Mouse (Mus musculus): ENCODE data around the gene Pop7. TPM values are rescaled to one million over a fixed set of nuclear protein-coding genes. Genes with fewer than 3 reads are reported as not detected.

Pop7 gene
- polyA plus RNA-seq, 1 experiment from 2014 or later = 48.1 TPM

- Histone ChIP-seq H3K9ac (ENCODE audit: low read length) (no peak overlapping the region), H3K27ac (ENCODE audit: low read length) (no peak overlapping the region), H3K36me3 (ENCODE audit: control insufficient read depth, insufficient read depth, low read length) (peaks cover 8% of the 10 kb centered on the region), H3K4me2 (ENCODE audit: low read depth, low read length) (no peak overlapping the region), H3K4me1 (ENCODE audit: control insufficient read depth, insufficient read depth, low read length) (peaks cover 23% of the 10 kb centered on the region), H3K27me3 (ENCODE audit: control insufficient read depth, insufficient read depth, low read length) (no peaks in the 10 kb centered on the region), H3K4me3 (replicated peaks; ENCODE audit: low read length) (no peak overlapping the region), H3K9me3 (replicated peaks; ENCODE audit: control insufficient read depth, low read length) (no peaks in the 10 kb centered on the region)
- 72% methylated on average over 15 of the region's 15 CpGs for WGBS
- no peak for ATAC-seq (ENCODE audit: insufficient read depth, low FRiP score)
Observed at GRCm38 (mm10) chr5:137529221-137529995, 27.1 kb upstream of the Pop7 start.

DNA sequence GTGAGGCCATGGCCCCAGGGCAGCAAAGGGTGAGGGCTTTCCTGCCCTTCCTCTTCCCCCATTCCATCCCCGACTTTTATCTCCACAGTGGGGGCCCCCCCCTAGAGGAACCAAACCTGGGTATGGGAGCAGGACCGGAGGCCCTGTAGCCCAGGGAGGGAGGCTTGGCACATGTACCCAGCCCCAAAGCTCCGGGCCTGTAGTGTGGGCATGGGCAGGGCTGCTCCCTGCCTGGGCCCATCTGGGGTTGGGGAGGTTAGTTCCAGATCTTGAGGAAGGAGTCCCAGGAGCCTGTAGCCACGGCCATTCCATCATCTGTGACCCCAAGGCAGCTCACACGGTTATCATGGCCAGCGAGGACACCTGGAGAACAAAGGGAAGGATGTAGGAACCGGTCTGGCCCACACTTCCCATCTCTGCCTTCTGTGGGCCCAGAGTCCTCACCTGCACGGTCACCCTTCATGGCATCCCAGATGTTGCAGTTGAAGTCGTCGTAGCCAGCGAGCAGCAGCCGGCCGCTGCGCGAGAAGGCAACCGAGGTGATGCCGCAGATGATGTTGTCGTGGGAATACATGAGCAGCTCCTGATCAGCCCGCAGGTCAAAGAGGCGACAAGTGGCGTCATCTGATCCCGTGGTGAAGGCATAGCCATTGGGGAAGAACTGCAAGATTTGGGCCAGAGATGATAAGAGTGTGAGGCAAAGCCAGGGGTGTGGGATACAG lies 26.1 kb upstream of the Pop7 start:
- ATAC-seq (ENCODE audit: insufficient read depth, low FRiP score) = no peak
- H3K4me2 ChIP-seq (ENCODE audit: low read depth, low read length) = no peak overlapping the region
- H3K27ac ChIP-seq (ENCODE audit: low read length) = no peak overlapping the region
- H3K4me1 ChIP-seq (ENCODE audit: control insufficient read depth, insufficient read depth, low read length) = peaks cover 19% of the 10 kb centered on the region
- H3K9ac ChIP-seq (ENCODE audit: low read length) = no peak overlapping the region
- 80% methylated on average over 22 of the region's 22 CpGs for WGBS
- H3K4me3 ChIP-seq (replicated peaks; ENCODE audit: low read length) = no peak overlapping the region
- peaks cover 14% of the 10 kb centered on the region for H3K36me3 ChIP-seq (ENCODE audit: control insufficient read depth, insufficient read depth, low read length)
- no peaks in the 10 kb centered on the region for H3K9me3 ChIP-seq (replicated peaks; ENCODE audit: control insufficient read depth, low read length)
- no peaks in the 10 kb centered on the region for H3K27me3 ChIP-seq (ENCODE audit: control insufficient read depth, insufficient read depth, low read length)

DNA sequence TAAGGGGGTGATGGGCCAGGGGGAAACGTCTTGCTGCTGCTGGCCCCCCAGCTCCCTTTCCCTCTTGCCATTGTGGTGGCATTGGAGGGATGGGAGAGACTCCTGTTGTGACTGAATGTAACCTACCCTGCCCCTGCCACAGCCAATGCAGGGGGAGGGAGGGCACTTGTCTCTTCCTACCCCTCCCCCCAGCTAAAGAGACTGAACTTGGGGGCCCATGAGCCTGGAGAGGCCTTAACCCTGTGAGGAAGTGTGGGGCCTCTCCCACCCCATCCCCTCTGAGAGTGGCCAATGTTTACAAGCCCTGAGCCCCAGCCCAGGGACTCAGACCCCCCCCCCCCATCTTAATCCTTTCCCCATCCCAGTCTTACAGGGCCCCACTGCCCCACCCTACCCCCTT lies 25.1 kb upstream of the Pop7 start:
- 48% methylated on average over 1 of the region's 1 CpGs for WGBS
- Histone ChIP-seq H3K4me3 (replicated peaks; ENCODE audit: low read length) (no peak overlapping the region), H3K9ac (ENCODE audit: low read length) (no peak overlapping the region)

DNA sequence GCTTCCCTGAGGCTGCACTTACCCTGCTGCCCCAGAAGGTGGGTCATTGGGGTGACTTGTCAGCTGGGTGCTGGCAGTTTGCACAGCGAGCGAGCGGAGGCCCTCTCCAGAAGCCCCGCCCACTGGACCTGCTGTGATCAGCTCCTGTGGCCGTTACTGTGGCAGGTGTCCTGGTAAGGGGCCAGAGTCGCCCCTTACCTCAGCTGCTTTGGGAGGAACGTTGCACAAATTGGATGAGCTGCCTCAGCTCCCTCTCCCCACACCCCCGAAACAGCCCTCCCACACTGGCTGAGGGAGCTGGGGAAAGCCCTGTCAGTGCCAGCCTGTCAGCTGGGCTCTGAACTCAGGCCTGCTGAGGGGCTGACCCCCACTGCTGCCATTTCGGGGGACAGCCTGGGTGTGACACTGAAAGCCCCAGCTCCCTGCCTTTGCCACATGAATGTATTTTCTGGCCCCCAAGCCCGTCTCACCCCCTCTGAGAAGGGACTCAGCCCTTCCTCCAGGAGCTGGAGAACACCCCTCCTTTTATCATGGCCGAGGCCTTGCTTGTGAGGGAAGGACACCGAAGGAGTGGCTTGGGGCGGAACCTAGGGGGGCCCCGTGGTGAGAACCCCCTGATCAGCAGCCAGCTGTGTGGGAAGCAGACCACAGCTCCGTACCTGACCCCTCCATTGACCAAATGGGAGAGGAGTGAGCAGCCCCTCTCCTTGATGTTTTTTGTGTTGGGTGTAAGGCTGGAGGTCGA lies 24.0 kb upstream of the Pop7 start:
- Histone ChIP-seq H3K4me1 (ENCODE audit: control insufficient read depth, insufficient read depth, low read length) (peaks cover 19% of the 10 kb centered on the region), H3K27me3 (ENCODE audit: control insufficient read depth, insufficient read depth, low read length) (no peaks in the 10 kb centered on the region), H3K27ac (ENCODE audit: low read length) (0 out of 2 replicates have a peak overlapping the region, but pooled peaks have one; percentile 42), H3K9ac (ENCODE audit: low read length) (no peak overlapping the region; the same call in 1 of the 2 replicates), H3K9me3 (replicated peaks; ENCODE audit: control insufficient read depth, low read length) (no peaks in the 10 kb centered on the region), H3K4me2 (ENCODE audit: low read depth, low read length) (no peak overlapping the region), H3K36me3 (ENCODE audit: control insufficient read depth, insufficient read depth, low read length) (peaks cover 25% of the 10 kb centered on the region), H3K4me3 (replicated peaks; ENCODE audit: low read length) (no peak overlapping the region)
- ATAC-seq (ENCODE audit: insufficient read depth, low FRiP score) = no peak
- 42% methylated on average over 16 of the region's 16 CpGs for WGBS

More for the DNA sequence above, 25.1 kb upstream of the Pop7 start:
- no peaks in the 10 kb centered on the region for H3K27me3 ChIP-seq (ENCODE audit: control insufficient read depth, insufficient read depth, low read length)
- H3K4me1 ChIP-seq (ENCODE audit: control insufficient read depth, insufficient read depth, low read length) = peaks cover 19% of the 10 kb centered on the region
- no peak for ATAC-seq (ENCODE audit: insufficient read depth, low FRiP score)
- no peaks in the 10 kb centered on the region for H3K9me3 ChIP-seq (replicated peaks; ENCODE audit: control insufficient read depth, low read length)
- no peak overlapping the region for H3K27ac ChIP-seq (ENCODE audit: low read length)
- H3K4me2 ChIP-seq (ENCODE audit: low read depth, low read length) = no peak overlapping the region
- peaks cover 24% of the 10 kb centered on the region for H3K36me3 ChIP-seq (ENCODE audit: control insufficient read depth, insufficient read depth, low read length)

DNA sequence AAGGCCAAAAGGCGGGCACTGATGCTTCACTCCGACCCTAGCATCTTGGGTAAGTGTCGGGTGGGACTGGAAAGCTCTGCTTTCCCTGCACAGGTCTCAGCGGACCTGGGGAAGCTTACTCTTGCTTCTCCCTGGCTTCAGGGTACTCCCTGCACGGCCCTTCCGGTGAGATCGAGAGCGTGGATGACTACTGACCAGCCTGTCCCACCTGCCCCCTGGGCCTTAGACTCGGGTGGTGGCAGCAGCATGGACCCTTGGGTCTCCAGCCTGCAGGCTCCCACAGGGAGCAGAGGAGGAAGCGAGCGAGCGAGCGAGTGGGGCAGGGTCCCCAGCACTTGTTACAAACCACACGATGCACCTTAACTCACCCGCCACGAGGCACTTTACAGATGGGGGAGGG lies 23.2 kb upstream of the Pop7 start:
- no peak overlapping the region; the same call in 1 of the 2 replicates for H3K27ac ChIP-seq (ENCODE audit: low read length)
- 70% methylated on average over 16 of the region's 16 CpGs for WGBS
- ATAC-seq (ENCODE audit: insufficient read depth, low FRiP score) = no peak

GRCm38 (mm10) chr5:137524671-137525070 lies 22.4 kb upstream of the Pop7 start:
- H3K4me2 ChIP-seq (ENCODE audit: low read depth, low read length) = no peak overlapping the region
- no peak for ATAC-seq (ENCODE audit: insufficient read depth, low FRiP score)
- 87% methylated on average over 13 of the region's 13 CpGs for WGBS

More for the DNA sequence above, 23.2 kb upstream of the Pop7 start:
- Histone ChIP-seq H3K4me2 (ENCODE audit: low read depth, low read length) (no peak overlapping the region), H3K27me3 (ENCODE audit: control insufficient read depth, insufficient read depth, low read length) (no peaks in the 10 kb centered on the region), H3K4me1 (ENCODE audit: control insufficient read depth, insufficient read depth, low read length) (peaks cover 16% of the 10 kb centered on the region), H3K4me3 (replicated peaks; ENCODE audit: low read length) (no peak overlapping the region), H3K9me3 (replicated peaks; ENCODE audit: control insufficient read depth, low read length) (no peaks in the 10 kb centered on the region), H3K9ac (ENCODE audit: low read length) (no peak overlapping the region), H3K36me3 (ENCODE audit: control insufficient read depth, insufficient read depth, low read length) (peaks cover 25% of the 10 kb centered on the region)

DNA sequence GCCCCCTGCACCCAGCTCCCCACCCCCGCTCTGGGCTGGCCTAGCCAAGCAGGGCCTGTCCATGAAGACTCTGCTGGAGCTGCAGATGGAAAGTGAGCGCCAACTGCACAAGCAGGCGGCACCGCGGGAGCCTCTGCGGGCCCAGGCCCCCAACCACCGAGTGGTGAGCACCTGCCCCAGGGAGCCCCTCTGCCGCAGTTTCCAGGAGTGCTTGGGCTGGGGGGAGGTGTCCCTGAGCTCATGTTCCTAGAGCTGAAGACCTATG lies 21.9 kb upstream of the Pop7 start:
- H3K4me2 ChIP-seq (ENCODE audit: low read depth, low read length) = no peak overlapping the region
- peaks cover 10% of the 10 kb centered on the region for H3K4me1 ChIP-seq (ENCODE audit: control insufficient read depth, insufficient read depth, low read length)
- no peak overlapping the region for H3K4me3 ChIP-seq (replicated peaks; ENCODE audit: low read length)
- H3K36me3 ChIP-seq (ENCODE audit: control insufficient read depth, insufficient read depth, low read length) = peaks cover 31% of the 10 kb centered on the region
- no peaks in the 10 kb centered on the region for H3K27me3 ChIP-seq (ENCODE audit: control insufficient read depth, insufficient read depth, low read length)
- no peaks in the 10 kb centered on the region for H3K9me3 ChIP-seq (replicated peaks; ENCODE audit: control insufficient read depth, low read length)
- 81% methylated on average over 8 of the region's 8 CpGs for WGBS
- no peak overlapping the region for H3K27ac ChIP-seq (ENCODE audit: low read length)
- no peak overlapping the region for H3K9ac ChIP-seq (ENCODE audit: low read length)
- no peak for ATAC-seq (ENCODE audit: insufficient read depth, low FRiP score)

More at GRCm38 (mm10) chr5:137524671-137525070, 22.4 kb upstream of the Pop7 start:
- Histone ChIP-seq H3K27ac (ENCODE audit: low read length) (no peak overlapping the region), H3K4me3 (replicated peaks; ENCODE audit: low read length) (no peak overlapping the region), H3K27me3 (ENCODE audit: control insufficient read depth, insufficient read depth, low read length) (no peaks in the 10 kb centered on the region), H3K36me3 (ENCODE audit: control insufficient read depth, insufficient read depth, low read length) (peaks cover 30% of the 10 kb centered on the region), H3K9me3 (replicated peaks; ENCODE audit: control insufficient read depth, low read length) (no peaks in the 10 kb centered on the region), H3K4me1 (ENCODE audit: control insufficient read depth, insufficient read depth, low read length) (peaks cover 10% of the 10 kb centered on the region), H3K9ac (ENCODE audit: low read length) (no peak overlapping the region)

- 81% methylated on average over 25 of the region's 25 CpGs for WGBS
- peaks cover 10% of the 10 kb centered on the region for H3K4me1 ChIP-seq (ENCODE audit: control insufficient read depth, insufficient read depth, low read length)
- no peak overlapping the region for H3K27ac ChIP-seq (ENCODE audit: low read length)
Observed at GRCm38 (mm10) chr5:137523396-137524250, 21.3 kb upstream of the Pop7 start.

More at GRCm38 (mm10) chr5:137523396-137524250, 21.3 kb upstream of the Pop7 start:
- Histone ChIP-seq H3K9ac (ENCODE audit: low read length) (no peak overlapping the region), H3K4me3 (replicated peaks; ENCODE audit: low read length) (no peak overlapping the region), H3K36me3 (ENCODE audit: control insufficient read depth, insufficient read depth, low read length) (peaks cover 35% of the 10 kb centered on the region), H3K9me3 (replicated peaks; ENCODE audit: control insufficient read depth, low read length) (no peaks in the 10 kb centered on the region), H3K27me3 (ENCODE audit: control insufficient read depth, insufficient read depth, low read length) (no peaks in the 10 kb centered on the region), H3K4me2 (ENCODE audit: low read depth, low read length) (no peak overlapping the region)
- no peak for ATAC-seq (ENCODE audit: insufficient read depth, low FRiP score)
